Mouse (Mus musculus): Measurements from ENCODE around the gene Adra2b.

GRCm38 (mm10) chr2:127338833-127339232 lies 24.2 kb upstream of the Adra2b start:
- TF ChIP-seq POLR2A (IDR thresholded peaks at IDR 0.05; ENCODE audit: insufficient read depth, low read depth, low read length) (no peak), CTCF (IDR thresholded peaks at IDR 0.05) (no peak)

All from heart, adult 2 months (tissue).